Mouse (Mus musculus) cortical plate, adult 2 months (tissue): Measurements from ENCODE around the gene Plin5.

Source experiments
- CTCF ChIP-seq: fragments of 200-500 bp; IDR thresholded peaks from 2 replicates; pipeline ENCODE4 v1.5.1; 2011; ENCODE audit warnings: mild to moderate bottlenecking, control low read depth, low read length; ENCODE audit not compliant: insufficient read depth; ENCODE audit errors: extremely low read depth
- POLR2A ChIP-seq: fragments of 200-500 bp; IDR thresholded peaks from 2 replicates; pipeline ENCODE4 v1.6.1; 2011; ENCODE audit warnings: mild to moderate bottlenecking, low read length, control low read depth; ENCODE audit not compliant: insufficient read depth; ENCODE audit errors: extremely low read depth

DNA sequence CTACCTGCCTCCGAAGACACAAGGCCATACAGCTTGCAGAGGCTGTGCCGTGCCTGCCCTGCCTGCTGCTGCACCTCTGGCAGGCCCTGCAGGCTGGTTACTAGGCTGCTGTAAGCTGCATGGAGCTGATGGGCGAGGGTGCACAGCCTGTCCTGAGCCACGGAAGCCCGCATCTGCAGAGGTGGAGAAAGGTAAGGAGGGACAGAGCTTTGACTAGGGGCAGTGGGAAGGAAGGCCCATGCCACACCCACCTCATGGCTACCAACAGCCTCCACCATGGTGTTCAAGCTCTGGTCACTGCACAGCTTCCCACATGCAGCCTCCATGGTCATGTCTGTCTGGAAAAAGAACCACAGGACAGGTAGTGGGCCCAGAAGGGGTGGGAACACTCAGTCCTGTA is 15.2 kb downstream of the Plin5 start:
- TF ChIP-seq POLR2A (no peak), CTCF (no peak)
